Mouse (Mus musculus) lung, postnatal 10 days (tissue): ENCODE measurements around the gene Neurod2.

ENCODE experiments used
- DNase-seq: peaks from one replicate; pipeline ENCODE4 v3.0.0; 2021

Gene Neurod2

DNA sequence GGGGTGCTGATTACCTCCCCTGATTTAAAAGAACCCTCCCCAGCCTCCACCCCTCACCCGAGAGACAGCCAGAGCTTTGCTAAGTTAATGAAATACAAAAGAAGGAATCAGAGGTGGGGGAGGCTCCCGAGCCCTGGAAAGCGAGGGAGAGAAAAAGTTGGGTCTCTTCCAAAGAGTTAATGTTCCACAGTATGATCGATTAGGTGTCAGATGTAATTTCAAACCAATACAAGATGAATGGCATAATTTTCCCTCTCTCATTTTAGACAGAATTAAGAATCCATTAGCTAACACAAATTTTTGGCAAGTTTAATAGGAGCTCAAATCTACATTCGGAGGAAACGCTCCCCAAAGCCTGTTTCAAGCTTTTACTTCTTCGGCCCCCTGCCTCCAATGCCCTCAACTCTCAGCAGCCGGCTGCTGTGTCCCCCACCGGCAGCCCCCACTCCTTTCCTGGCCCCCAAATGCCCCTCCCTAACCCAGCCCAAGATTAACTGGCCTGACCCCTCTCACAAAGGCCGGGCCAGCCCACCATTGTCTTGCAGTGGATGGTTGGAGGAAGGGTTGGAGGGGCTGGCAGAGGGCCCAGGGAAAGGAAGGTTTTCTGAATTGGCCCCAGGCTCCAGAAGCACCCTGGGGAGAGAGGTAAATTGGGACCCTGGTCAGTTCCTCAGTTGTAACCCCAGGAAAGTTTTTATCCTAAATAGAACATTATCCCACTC, 30.8 kb downstream of the Neurod2 start:
- DNase-seq: peak; percentile 71

DNA sequence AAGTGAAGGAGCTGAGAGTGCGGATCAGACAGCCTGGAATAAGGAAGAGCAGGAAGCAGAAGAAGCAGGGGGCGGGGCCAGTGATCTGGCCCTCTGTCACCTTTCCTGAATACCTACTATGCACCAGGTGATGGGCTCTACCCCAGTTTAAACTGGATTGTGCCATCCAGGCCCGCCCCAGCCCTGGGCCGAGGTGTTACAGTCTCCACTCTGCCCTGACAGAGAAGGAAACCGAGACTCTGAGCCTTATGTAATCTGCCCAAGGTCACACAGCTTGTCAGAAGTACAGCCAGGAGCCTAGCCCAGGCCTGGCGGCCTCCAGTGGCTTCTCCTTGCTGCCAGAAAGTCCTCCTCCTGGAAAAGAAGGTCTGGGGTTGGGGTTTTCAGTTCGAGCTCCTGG, 31.7 kb downstream of the Neurod2 start:
- DNase-seq: no peak

DNA sequence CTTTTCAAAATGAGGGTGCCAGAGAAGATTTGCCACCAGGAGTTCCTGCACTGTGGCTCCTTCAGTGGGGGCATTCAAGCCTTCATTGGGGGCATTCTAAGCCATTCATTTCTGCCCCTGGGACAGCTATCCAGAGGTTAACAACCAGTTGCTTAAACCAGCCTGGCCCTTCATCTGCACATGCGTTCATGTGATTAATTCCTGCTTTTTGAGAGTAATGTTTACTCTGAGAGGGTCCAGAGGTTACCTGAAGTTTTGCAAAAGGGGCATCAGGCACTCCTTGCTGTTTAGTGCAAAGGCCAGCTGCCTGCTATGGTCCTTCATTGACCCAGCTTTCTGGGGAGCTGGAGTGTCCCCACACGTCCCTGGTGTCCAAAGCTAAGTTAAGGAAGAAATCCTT, 32.5 kb downstream of the Neurod2 start:
- DNase-seq: no peak

DNA sequence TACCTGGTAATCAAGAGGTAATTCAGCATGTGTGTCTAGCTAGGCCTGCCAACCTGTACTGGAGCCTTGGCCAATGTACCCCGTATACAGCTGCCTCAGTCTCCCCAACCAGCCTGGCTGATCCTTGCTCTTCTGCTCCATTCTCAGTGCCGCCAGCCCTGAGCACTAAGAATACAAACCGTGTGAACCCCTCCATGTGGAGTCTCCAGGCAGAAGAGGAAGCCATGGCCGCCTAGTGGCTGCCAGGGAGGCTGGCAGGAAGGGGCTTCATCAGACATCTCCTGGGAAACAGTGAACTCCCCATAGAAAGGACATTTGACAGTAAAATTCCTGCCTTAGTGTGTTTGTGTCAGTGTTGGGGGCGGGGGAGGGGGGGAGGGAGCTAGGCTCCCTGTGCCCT, 33.2 kb downstream of the Neurod2 start:
- DNase-seq: peak; percentile 47

DNA sequence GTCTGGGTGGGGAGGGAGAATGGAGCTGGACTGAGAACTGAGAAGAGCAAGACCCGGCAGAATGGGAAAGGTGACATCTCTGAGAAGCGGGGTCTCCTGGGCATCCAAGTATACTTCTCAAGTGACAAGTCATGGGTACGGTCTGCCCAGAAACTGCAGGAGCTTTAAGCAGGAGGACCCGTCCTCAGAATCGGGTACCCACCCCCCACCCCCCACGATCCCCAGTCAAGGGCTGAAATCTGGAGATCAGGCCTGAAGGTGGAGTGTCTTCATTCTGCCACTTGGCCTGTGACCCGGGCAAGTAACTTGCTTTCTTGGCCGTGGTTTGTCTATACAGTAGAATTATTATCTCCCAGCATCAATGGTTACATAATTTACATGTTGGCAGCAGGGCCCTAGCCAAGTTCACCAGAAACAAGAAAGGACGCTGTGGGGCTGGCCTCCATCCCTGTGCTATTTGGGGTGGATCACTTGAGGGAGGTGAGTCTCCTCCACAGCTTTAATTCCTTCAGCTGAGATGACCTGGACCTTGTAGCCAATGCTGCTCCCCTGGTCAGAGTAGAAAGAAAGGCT, 34.3 kb downstream of the Neurod2 start:
- DNase-seq: no peak

DNA sequence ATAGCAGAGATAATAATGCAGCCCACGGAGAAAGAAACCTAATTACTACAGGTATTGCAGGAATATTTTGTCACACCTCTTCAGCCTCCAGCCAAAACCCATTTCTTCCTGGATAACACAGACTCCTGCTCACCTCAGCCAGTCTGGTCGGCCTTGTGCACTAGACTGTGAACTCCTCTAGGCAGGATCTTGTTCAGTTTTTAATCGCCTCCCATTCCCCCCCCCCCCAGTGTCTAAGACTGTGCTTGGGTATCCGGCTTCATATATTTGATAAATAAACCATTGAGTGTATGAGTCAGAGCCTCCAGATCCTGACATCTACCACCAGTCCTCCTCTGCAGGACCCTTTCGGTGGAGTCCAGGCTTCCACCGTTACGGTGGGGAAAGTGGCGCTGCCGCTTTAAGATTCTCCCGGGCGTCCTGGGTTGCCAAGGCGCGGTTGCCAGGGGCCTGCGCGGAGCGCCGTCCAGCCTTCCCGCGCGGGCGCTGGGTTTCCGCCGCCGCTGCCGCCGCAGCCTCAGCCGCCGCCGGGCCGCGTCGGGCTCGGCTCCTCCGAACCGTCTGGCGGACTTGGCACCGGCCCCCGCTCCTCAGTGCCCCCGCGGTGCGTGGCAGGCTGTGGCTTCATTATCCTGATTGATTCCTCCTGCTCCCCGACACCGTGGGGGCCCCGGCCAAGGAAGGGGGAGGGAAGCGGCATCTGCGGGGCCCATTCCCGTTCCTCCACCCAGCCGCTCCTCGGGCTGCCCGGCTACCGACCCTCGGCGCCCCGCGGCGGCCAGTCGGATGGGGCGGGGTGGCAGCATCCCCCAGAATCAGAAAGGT, 35.0 kb downstream of the Neurod2 start:
- DNase-seq: peak; percentile 78

DNA sequence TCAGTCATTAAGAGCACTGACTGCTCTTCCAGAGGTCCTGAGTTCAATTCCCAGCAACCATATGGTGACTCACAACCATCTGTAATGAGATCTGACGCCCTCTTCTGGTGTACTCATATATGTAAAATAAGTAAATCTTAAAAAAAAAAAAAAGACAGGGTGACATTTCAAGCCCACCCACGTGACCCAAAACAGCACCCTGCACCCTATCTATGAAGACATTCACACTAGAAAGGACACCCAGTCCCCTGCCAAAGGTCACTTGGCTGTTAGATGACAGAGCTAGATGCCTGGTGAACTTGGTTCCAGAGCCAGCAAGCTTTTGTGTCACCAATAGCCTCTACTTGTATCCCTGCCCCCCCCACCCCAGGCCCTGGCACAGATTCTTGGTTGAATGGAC, 36.4 kb downstream of the Neurod2 start:
- DNase-seq: no peak

DNA sequence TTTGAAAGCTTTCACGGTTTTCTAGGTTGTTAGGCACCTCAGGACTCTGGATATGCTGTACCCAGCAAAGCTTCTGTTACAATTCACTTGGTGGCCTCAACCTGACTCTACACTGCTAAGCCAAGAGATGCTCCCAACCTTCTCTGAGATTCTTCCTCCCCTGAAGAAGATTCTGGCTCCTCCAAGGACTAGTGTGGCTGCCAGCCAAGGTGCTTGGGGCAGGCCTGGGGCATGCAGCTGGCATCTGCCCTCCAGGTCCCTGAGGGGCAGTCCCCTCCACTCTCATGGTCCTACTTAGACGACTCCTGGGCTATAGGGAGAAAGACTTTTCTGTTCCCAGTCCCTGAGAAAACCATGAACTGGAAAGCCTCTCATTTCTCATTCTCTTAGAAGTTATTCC, 38.5 kb downstream of the Neurod2 start:
- no peak for DNase-seq

DNA sequence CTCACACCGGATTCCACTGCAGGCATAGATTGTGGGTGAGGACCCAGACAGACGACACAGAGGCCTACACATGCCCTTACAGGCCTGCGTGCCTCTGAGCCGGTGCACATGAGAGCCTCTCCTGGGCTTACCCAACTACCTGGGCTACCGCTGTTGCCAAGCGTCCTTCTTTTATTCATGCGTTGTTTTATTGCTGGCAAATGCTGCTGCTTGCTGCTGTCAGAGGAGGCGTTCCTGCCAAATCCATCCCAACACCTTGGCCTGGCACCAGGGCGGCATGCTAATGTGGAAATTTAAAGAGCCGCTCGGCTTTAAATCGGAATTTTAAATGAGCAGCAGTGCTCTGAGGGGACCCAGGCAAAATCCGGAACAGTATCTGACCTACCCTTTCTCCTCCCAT, 39.6 kb downstream of the Neurod2 start:
- DNase-seq: no peak

DNA sequence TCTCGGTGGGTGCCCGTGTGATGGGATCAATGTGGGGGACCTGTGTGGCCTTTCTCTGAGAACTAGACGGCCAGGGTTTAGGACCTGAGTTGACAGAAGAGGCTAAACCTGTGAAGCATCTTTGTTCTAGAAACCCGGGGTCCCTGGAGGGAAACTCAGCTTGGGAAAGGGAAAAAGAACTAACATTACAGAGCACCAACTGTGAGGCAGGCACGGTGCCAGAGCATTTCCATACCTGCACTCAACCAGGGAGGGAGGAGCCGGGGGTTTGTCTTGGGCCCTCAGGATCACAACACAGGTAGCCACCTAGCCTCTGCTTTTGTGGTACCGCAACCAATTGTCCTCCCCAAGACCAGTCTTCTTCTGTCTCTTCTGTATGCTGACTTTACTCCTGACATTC, 41.5 kb downstream of the Neurod2 start:
- DNase-seq: no peak

DNA sequence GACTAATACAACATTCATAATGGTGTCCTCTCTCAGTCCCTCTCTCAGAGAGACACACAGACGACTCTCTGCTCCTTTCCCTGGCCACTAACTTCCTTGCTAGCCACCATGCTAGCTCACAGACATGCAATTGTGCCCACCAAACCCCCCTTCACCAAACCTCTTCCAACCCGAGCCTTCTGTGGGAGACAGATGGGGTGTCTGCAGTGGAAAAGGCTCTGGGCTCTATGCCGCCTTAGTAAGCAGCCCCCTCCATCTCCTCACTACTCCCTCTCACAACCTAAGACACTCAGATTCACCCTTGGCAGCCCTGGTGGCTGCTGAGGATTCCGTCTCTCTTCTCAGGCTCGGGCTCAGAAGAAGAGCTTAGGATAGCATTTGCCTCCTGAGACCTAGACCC, 41.9 kb downstream of the Neurod2 start:
- DNase-seq: no peak

DNA sequence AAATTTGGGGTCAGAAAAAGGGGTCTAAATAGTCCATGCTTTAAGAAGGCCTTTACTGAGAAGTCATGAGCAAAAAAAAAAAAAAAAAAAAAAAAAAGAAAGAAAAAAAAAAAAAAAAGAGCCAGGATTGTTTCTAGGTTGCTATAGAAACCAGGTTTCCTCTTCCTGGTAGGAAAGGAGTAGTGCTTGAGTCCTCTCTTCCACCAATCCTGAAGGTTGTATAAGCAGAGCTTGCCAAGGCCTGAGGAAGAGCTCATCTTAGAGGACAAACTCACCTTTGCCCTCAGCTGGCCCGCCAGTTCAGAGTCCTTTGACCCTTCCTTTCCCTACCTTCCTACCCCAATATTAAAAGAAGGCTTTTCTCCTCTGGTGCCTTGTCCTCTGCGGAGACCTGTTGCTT, 44.1 kb downstream of the Neurod2 start:
- DNase-seq: no peak

DNA sequence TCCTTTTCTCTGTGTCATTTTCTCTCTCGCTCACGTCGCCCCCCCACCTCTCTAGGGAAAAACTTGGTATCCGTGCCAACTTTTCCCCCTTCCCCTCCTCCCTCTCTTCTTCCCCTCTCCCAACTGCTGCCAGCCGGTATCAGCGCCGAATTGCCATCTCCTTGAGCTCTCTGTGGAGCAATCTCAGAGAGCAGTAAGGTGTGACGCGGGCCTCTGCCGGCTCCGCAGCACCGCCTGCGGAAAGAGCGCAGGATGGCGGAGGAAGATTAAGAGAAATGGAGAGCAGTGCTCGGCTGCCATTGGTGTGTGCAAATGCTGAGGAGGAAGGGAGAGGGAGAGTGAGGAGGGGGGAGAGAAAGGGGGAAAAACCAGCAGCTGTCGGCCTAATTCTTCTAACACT, 45.2 kb downstream of the Neurod2 start:
- peak; percentile 23 for DNase-seq

DNA sequence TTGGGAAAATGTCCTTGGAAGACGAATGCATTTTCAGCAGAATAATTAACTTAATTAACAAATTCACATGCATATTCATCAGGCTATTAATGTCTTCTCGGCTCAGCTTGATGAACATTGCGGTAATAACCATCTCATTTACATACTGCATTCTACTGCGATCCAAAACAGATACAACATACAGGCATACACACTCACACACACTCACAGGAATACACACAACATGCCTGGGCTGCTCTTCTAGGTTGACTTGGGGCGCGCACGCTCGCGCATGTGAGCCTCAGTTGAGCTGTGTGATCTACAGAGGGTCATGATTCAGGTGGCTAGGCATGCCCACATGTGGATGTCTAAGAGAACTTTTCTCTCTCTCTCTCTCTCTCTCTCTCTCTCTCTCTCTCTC, 45.7 kb downstream of the Neurod2 start:
- no peak for DNase-seq
